Mouse (Mus musculus): ENCODE data around the gene Egln3.

GRCm38 (mm10) chr12:54162637-54163131 lies 41.0 kb downstream of the Egln3 start:
- TF ChIP-seq CTCF (IDR thresholded peaks at IDR 0.05; ENCODE audit: low read depth, low read length) (no peak), POLR2A (IDR thresholded peaks at IDR 0.05; ENCODE audit: extremely low read depth, insufficient read depth, low read length) (no peak)
